Mouse (Mus musculus) liver, postnatal 0 days (tissue): ENCODE measurements around the gene Scin.

ENCODE experiments used
- CTCF ChIP-seq: sonication (generic); IDR thresholded peaks from 2 replicates; pipeline ENCODE4 v1.5.1; 2016; ENCODE audit warnings: antibody characterized with exemption, low read depth
- EP300 ChIP-seq: IDR thresholded peaks from 2 replicates; pipeline ENCODE4 v1.6.1; 2016; ENCODE audit warnings: antibody characterized with exemption, low read depth, mild to moderate bottlenecking

- TF ChIP-seq CTCF (no peak), EP300 (no peak)
Measured at GRCm38 (mm10) chr12:40090017-40090416, 44.0 kb downstream of the Scin start.
